Mouse (Mus musculus) forebrain, embryonic 11.5 days (tissue): ENCODE results near the gene Ccdc167. TPM values are rescaled to one million over a fixed set of nuclear protein-coding genes. Genes with fewer than 3 reads are reported as not detected.
A peak's percentile ranks its signal among the peaks of the same experiment; 100 is the strongest.

ENCODE experiments used
- ATAC-seq: fragments of 200-750 bp; cut with Nextera tagmentation; replicated peaks from 2 replicates; pipeline ENCODE4 v1.8.0; 2017; ENCODE audit warnings: moderate TSS enrichment; ENCODE audit not compliant: low FRiP score
- DNase-seq: peaks from one replicate; pipeline ENCODE4 v3.0.0-alpha.2; 2017; ENCODE audit warnings: low spot score
- H3K27ac ChIP-seq: fragments of 300-500 bp; sonication (generic); 2 replicates; pipeline ENCODE4 v1.5.1; 2014; ENCODE audit warnings: low read depth, low read length
- H3K27me3 ChIP-seq: fragments of 300-500 bp; sonication (generic); 2 replicates; pipeline ENCODE4 v1.6.1; 2014; ENCODE audit warnings: mild to moderate bottlenecking, low read length, mixed read lengths; ENCODE audit not compliant: control insufficient read depth, insufficient read depth
- H3K36me3 ChIP-seq: fragments of 300-500 bp; sonication (generic); 2 replicates; pipeline ENCODE4 v1.6.1; 2014; ENCODE audit warnings: mild to moderate bottlenecking, low read length, moderate library complexity, mixed read lengths; ENCODE audit not compliant: control insufficient read depth, insufficient read depth
- H3K4me1 ChIP-seq: fragments of 300-500 bp; sonication (generic); replicated peaks from 2 replicates; pipeline ENCODE4 v1.6.1; 2014; ENCODE audit warnings: low read length, mixed read lengths; ENCODE audit not compliant: control insufficient read depth, insufficient read depth
- H3K4me2 ChIP-seq: fragments of 300-500 bp; sonication (generic); 2 replicates; pipeline ENCODE4 v1.6.1; 2014; ENCODE audit warnings: low read depth, mild to moderate bottlenecking, low read length, moderate library complexity, mixed read lengths; ENCODE audit not compliant: severe bottlenecking
- H3K4me3 ChIP-seq: fragments of 300-500 bp; sonication (generic); 2 replicates; pipeline ENCODE4 v1.5.1; 2014; ENCODE audit warnings: low read depth, low read length
- H3K9ac ChIP-seq: fragments of 300-500 bp; sonication (generic); 2 replicates; pipeline ENCODE4 v1.6.1; 2014; ENCODE audit warnings: low read length
- H3K9me3 ChIP-seq: fragments of 300-500 bp; sonication (generic); 2 replicates; pipeline ENCODE4 v1.6.1; 2016; ENCODE audit warnings: low read length, mixed read lengths; ENCODE audit not compliant: control insufficient read depth
- WGBS: fragments of 180-500 bp; shearing (Covaris S2); extraction: QIAGEN DNeasy Blood & Tissue Kit; methylation state at CpG from one replicate; pipeline ENCODE4 v1.1.7; 2014; 5-methylcytosine and 5-hydroxymethylcytosine counted together
- polyA plus RNA-seq: library from polyadenylated mRNA; unstranded; fragments of >200 nt; fragmentation: Nextera tagmentation; extraction: Ambion mirVana; gene quantifications from 2 replicates; pipeline ENCODE4 v1.2.1, GENCODE M21; 2014

Ccdc167 gene
- polyA plus RNA-seq: 13.7 and 17.0 TPM in 2 replicates

GRCm38 (mm10) chr17:29716732-29717445 lies at the start of gene Ccdc167:
TSS of gene Ccdc167 (minus strand) at chr17:29717044.
- peak; percentile 98 for DNase-seq
- H3K4me2 ChIP-seq: peak within 1 kb of the TSS; percentile 60
- H3K36me3 ChIP-seq: no peaks in the 10 kb centered on the region
- H3K4me3 ChIP-seq: peak within 1 kb of the TSS; percentile 41
- peak within 1 kb of the TSS; percentile 64 for H3K9ac ChIP-seq
- H3K4me1 ChIP-seq: peaks cover 10% of the 10 kb centered on the region; the same call in 1 of the 2 replicates
- H3K27me3 ChIP-seq: no peaks in the 10 kb centered on the region
- no peak within 1 kb of the TSS for H3K27ac ChIP-seq
- WGBS: 6% methylated on average over 41 of the region's 41 CpGs
- no peaks in the 10 kb centered on the region for H3K9me3 ChIP-seq
- peak; percentile 95 for ATAC-seq

DNA sequence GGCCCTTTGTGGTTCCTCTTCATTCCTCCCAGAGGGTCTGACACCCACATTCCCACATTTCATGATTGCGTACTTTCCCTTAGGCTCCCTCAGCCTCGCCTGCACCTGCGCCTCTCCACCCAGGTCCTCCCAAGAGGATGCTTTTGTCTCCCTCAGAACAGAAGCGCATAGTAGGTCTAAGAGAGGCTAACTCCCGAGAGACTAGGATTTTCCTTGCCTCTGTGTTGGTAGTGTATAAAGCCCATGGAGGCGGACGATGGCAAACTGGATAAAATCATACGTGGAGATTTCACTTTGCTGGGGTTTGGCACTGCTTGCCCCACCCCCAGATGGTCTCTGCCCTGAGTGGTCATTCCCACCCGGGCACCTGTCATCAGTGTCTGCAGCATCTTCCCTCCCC lies 48.5 kb upstream of the Ccdc167 start:
- no peak for ATAC-seq
- 85% methylated on average over 9 of the region's 9 CpGs for WGBS

GRCm38 (mm10) chr17:29762551-29762950 lies 45.7 kb upstream of the Ccdc167 start:
- DNase-seq: peak; percentile 78
- Histone ChIP-seq H3K4me2 (no peak overlapping the region), H3K9me3 (no peaks in the 10 kb centered on the region), H3K27ac (no peak overlapping the region), H3K4me1 (no peaks in the 10 kb centered on the region), H3K4me3 (no peak overlapping the region), H3K27me3 (no peaks in the 10 kb centered on the region), H3K9ac (no peak overlapping the region), H3K36me3 (no peaks in the 10 kb centered on the region)
- ATAC-seq: no peak
- 73% methylated on average over 8 of the region's 8 CpGs for WGBS

More for the DNA sequence above, 48.5 kb upstream of the Ccdc167 start:
- no peaks in the 10 kb centered on the region for H3K9me3 ChIP-seq
- H3K27ac ChIP-seq: no peak overlapping the region
- H3K4me2 ChIP-seq: no peak overlapping the region
- H3K36me3 ChIP-seq: no peaks in the 10 kb centered on the region
- no peak overlapping the region for H3K9ac ChIP-seq
- no peaks in the 10 kb centered on the region for H3K4me1 ChIP-seq
- H3K4me3 ChIP-seq: no peak overlapping the region
- DNase-seq: no peak
- no peaks in the 10 kb centered on the region for H3K27me3 ChIP-seq

GRCm38 (mm10) chr17:29761938-29762337 lies 45.1 kb upstream of the Ccdc167 start:
- DNase-seq (no peak), ATAC-seq (no peak)
- Histone ChIP-seq H3K4me3 (no peak overlapping the region), H3K4me2 (no peak overlapping the region), H3K36me3 (no peaks in the 10 kb centered on the region), H3K27ac (no peak overlapping the region), H3K9me3 (no peaks in the 10 kb centered on the region), H3K4me1 (no peaks in the 10 kb centered on the region), H3K27me3 (no peaks in the 10 kb centered on the region), H3K9ac (no peak overlapping the region)
- WGBS: 79% methylated on average over 9 of the region's 9 CpGs

DNA sequence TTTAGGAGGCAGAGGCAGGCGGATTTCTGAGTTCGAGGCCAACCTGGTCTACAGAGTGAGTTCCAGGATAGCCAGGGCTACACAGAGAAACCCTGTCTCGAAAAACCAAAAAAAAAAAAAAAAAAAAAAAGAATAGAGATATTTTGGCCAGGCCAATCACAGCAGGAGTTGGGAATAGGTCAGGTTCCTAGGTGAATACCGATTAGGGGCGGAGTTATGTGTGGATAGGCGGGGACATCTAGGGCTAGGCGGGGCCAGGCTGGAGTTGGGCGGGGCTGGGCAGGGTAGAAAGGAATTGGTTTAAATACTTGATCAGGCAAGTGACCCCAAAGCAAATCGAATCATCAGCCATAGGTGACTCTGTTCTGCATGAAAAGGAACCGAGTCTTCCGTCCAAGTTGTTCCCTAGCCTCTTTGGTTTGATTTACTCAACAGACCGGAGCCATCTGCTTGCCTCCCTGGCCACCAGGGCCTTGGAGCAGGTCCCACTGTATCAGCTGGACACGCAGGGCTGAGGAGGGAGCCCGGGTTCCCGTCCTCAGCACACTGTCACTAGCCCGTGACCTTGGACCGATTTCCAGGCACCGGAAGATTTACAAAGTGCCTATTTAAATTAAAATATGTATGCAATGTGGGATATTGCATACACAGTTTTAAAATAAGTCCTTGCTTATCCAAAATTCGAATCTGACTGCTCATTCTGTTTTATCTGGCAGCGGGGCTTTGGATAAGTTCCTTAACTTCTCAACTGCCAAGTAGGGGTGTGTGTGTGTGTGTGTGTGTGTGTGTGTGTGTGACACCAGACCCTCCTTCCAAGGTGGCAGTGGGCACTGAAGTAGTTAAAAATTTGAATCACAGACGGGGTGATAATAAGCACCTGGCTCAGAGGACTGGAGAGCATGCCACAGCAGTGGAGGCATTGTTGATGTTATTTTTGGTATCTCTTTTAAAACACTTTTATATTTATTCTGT lies 43.8 kb upstream of the Ccdc167 start:
- ATAC-seq (no peak), DNase-seq (no peak)
- Histone ChIP-seq H3K4me3 (no peak overlapping the region), H3K27me3 (no peaks in the 10 kb centered on the region), H3K4me2 (no peak overlapping the region), H3K9ac (no peak overlapping the region), H3K9me3 (no peaks in the 10 kb centered on the region), H3K27ac (no peak overlapping the region), H3K36me3 (no peaks in the 10 kb centered on the region), H3K4me1 (no peaks in the 10 kb centered on the region)
- 88% methylated on average over 19 of the region's 21 CpGs for WGBS

GRCm38 (mm10) chr17:29759963-29760362 lies 43.1 kb upstream of the Ccdc167 start:
- no peak for DNase-seq
- H3K9ac ChIP-seq: no peak overlapping the region
- no peak overlapping the region for H3K4me2 ChIP-seq

GRCm38 (mm10) chr17:29756381-29756780 lies 39.5 kb upstream of the Ccdc167 start:
- H3K27me3 ChIP-seq: no peaks in the 10 kb centered on the region
- no peaks in the 10 kb centered on the region; the same call in 1 of the 2 replicates for H3K4me1 ChIP-seq
- H3K4me3 ChIP-seq: no peak overlapping the region
- ATAC-seq (no peak), DNase-seq (no peak)
- no peak overlapping the region for H3K9ac ChIP-seq
- no peaks in the 10 kb centered on the region for H3K9me3 ChIP-seq
- WGBS: 91% methylated on average over 10 of the region's 10 CpGs
- no peak overlapping the region for H3K4me2 ChIP-seq
- H3K36me3 ChIP-seq: no peaks in the 10 kb centered on the region
- no peak overlapping the region for H3K27ac ChIP-seq

More at GRCm38 (mm10) chr17:29759963-29760362, 43.1 kb upstream of the Ccdc167 start:
- H3K36me3 ChIP-seq: no peaks in the 10 kb centered on the region
- no peak for ATAC-seq
- H3K27ac ChIP-seq: no peak overlapping the region
- H3K4me3 ChIP-seq: no peak overlapping the region
- H3K9me3 ChIP-seq: no peaks in the 10 kb centered on the region
- no peaks in the 10 kb centered on the region for H3K27me3 ChIP-seq
- H3K4me1 ChIP-seq: no peaks in the 10 kb centered on the region
- WGBS: 82% methylated on average over 19 of the region's 19 CpGs

- WGBS: 49% methylated on average over 4 of the region's 4 CpGs
- no peaks in the 10 kb centered on the region for H3K9me3 ChIP-seq
- H3K27me3 ChIP-seq: no peaks in the 10 kb centered on the region
- H3K36me3 ChIP-seq: no peaks in the 10 kb centered on the region
- H3K27ac ChIP-seq: no peak overlapping the region
- ATAC-seq (no peak), DNase-seq (no peak)
- H3K4me3 ChIP-seq: no peak overlapping the region
- H3K9ac ChIP-seq: no peak overlapping the region
- peaks cover 2% of the 10 kb centered on the region for H3K4me1 ChIP-seq
- no peak overlapping the region for H3K4me2 ChIP-seq
Measured at GRCm38 (mm10) chr17:29754510-29754909, 37.7 kb upstream of the Ccdc167 start.
